Mouse (Mus musculus): ENCODE measurements at regions not wholly inside any gene's neighbourhood (a gene's known extent, or its start where the extent isn't known, plus 50 kb on each side); places are given as distances from the start of the nearest gene placed in this dataset.
"Not testable (repeated sequence)": the region's sequence is repeated elsewhere in the genome, so short reads cannot be mapped to it uniquely, and the experiment has no call there.

DNA sequence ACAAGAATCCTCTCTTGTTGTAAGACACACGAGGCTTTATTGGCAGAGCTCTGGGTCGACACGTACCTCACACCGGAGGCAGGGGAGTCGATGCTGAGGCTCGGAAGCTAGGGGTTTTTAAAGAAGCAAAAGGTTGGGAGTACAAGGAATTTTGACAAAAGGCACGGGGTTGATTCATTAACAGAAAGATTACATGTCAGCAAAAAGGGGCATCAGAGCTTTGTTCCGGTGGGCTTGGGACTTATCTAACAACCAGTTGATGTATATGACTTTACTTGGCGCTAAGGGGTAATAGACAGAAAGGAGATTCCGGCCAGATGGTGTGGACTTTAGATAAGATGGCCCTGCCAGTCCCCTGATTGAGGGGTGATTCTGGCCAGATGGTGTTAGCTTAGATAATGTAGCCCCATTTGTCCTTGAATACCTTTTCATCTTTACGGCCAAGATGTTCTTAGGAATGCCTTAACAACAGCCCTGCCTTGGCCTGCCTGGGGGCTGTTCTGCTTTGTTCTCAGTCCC lies 218.3 kb downstream of the Gm31371 start:
- not testable (repeated sequence) for TF ChIP-seq CTCF (IDR thresholded peaks at IDR 0.05; ENCODE audit: low read depth, low read length); POLR2A (IDR thresholded peaks at IDR 0.05; ENCODE audit: extremely low read depth, insufficient read depth, low read length)

Measured in liver, adult 2 months (tissue).